Mouse (Mus musculus): ENCODE results near the gene Gp6. TPM values are rescaled to one million over a fixed set of nuclear protein-coding genes. Genes with fewer than 3 reads are reported as not detected.

Gp6 gene
- polyA plus RNA-seq, 1 experiment from 2014 or later = not detected

DNA sequence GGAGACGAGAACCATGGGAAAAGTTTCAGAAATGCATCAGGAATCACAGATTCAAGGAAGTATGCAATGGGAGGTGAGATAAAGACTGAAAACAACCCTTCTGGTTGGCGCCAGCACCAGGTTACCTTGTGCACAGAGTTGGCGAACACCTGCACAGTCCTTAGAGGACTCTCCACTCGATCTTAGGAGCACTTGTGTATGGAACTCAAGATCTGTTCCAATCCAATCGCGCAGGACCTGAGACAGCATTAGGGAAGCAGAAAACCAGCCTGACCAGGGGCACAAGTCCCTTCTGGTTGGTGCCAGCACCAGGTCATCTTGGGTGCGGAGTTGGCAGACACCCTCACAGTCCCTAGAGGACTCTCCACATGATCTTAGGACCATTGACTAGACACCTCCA is 24.0 kb downstream of the Gp6 start:
- Histone ChIP-seq H3K4me1 (no peaks in the 10 kb centered on the region), H3K36me3 (no peaks in the 10 kb centered on the region), H3K4me3 (no peak overlapping the region), H3K27ac (no peak overlapping the region), H3K4me2 (no peak overlapping the region), H3K9me3 (no peaks in the 10 kb centered on the region), H3K9ac (no peak overlapping the region), H3K27me3 (no peaks in the 10 kb centered on the region)
- WGBS = 81% methylated on average over 7 of the region's 7 CpGs
- no peak for ATAC-seq (ENCODE audit: insufficient number of reproducible peaks, low FRiP score, low TSS enrichment, low read depth)

GRCm38 (mm10) chr7:4337509-4337908 is 60.0 kb downstream of the Gp6 start, which contains the start of gene Ncr1:
Ncr1 (plus strand) TSS chr7:4337724.
- Histone ChIP-seq H3K4me2 (no peak within 1 kb of the TSS), H3K27me3 (no peaks in the 10 kb centered on the region), H3K9me3 (no peaks in the 10 kb centered on the region), H3K27ac (no peak within 1 kb of the TSS), H3K4me1 (no peaks in the 10 kb centered on the region), H3K36me3 (no peaks in the 10 kb centered on the region), H3K9ac (no peak within 1 kb of the TSS), H3K4me3 (no peak within 1 kb of the TSS)
- no peak for ATAC-seq (ENCODE audit: insufficient number of reproducible peaks, low FRiP score, low TSS enrichment, low read depth)

DNA sequence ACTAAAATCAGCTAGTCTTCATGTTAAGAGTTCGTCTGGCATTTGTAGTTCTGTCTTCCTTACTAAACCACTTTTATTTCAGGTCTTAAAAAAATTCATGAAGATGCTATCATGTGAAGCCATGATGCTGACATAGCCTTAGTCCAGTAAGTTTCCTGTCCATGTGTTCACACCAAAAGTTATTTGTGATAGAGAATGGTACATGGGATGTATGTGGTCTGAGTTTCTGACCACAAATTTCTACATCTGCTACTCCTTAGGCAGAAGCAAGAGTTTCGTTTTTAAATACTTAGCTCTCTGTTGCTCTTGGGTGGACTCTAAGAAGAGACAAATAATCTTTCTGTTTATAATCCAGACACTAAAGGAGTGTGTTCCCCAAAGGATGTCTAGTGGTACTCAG is 74.2 kb downstream of the Gp6 start:
- no peaks in the 10 kb centered on the region for H3K27me3 ChIP-seq
- no peaks in the 10 kb centered on the region for H3K36me3 ChIP-seq
- no peak overlapping the region for H3K4me3 ChIP-seq
- no peaks in the 10 kb centered on the region for H3K9me3 ChIP-seq
- 59% methylated on average over 2 of the region's 2 CpGs for WGBS
- H3K9ac ChIP-seq = no peak overlapping the region
- no peak for ATAC-seq (ENCODE audit: insufficient number of reproducible peaks, low FRiP score, low TSS enrichment, low read depth)
- H3K4me1 ChIP-seq = no peaks in the 10 kb centered on the region
- no peak overlapping the region for H3K27ac ChIP-seq
- no peak overlapping the region for H3K4me2 ChIP-seq

Small RNA genes lying within 50 kb of the gene (microRNA-seq; reads per million reads assigned to microRNA genes)
- gene Gm24605 = not detected
- gene Gm24752 = not detected
- gene Gm25349 = not detected

Other genes starting within 250 kb of the Gp6 start
- gene Leng9, start 247.4 kb downstream of the Gp6 start, polyA plus RNA-seq (2015; fragmentation: Nextera tagmentation; extraction: Ambion mirVana) = 5.4 and 6.2 TPM in 2 replicates
- gene Cdc42ep5, start 232.9 kb downstream of the Gp6 start, polyA plus RNA-seq (2015; fragmentation: Nextera tagmentation; extraction: Ambion mirVana) = 80.6 and 82.3 TPM in 2 replicates
- gene Lilra5, start 160.0 kb downstream of the Gp6 start, polyA plus RNA-seq (2015; fragmentation: Nextera tagmentation; extraction: Ambion mirVana) = 0.06 TPM in 1 of 2 replicates, not detected in the other
- not detected in 2 replicates for gene Ncr1, start 60.0 kb downstream of the Gp6 start, polyA plus RNA-seq (2015; fragmentation: Nextera tagmentation; extraction: Ambion mirVana)
- 25.4 and 25.6 TPM in 2 replicates for gene Rdh13, start 47.9 kb upstream of the Gp6 start, polyA plus RNA-seq (2015; fragmentation: Nextera tagmentation; extraction: Ambion mirVana)
- 11.4 and 13.4 TPM in 2 replicates for gene Eps8l1, start 62.9 kb upstream of the Gp6 start, polyA plus RNA-seq (2015; fragmentation: Nextera tagmentation; extraction: Ambion mirVana)
- 35.9 and 46.8 TPM in 2 replicates for gene Ppp1r12c, start 103.9 kb upstream of the Gp6 start, polyA plus RNA-seq (2015; fragmentation: Nextera tagmentation; extraction: Ambion mirVana)
- 229 and 541 TPM in 2 replicates for gene Tnnt1, start 118.6 kb upstream of the Gp6 start, polyA plus RNA-seq (2015; fragmentation: Nextera tagmentation; extraction: Ambion mirVana)
- 4.7 and 5.2 TPM in 2 replicates for gene Tnni3, start 126.5 kb upstream of the Gp6 start, polyA plus RNA-seq (2015; fragmentation: Nextera tagmentation; extraction: Ambion mirVana)
- 1.8 and 3.0 TPM in 2 replicates for gene Dnaaf3, start 134.7 kb upstream of the Gp6 start, polyA plus RNA-seq (2015; fragmentation: Nextera tagmentation; extraction: Ambion mirVana)
- 3.8 and 4.7 TPM in 2 replicates for gene Syt5, start 149.8 kb upstream of the Gp6 start, polyA plus RNA-seq (2015; fragmentation: Nextera tagmentation; extraction: Ambion mirVana)
- not detected in 2 replicates for gene Ptprh, start 206.3 kb upstream of the Gp6 start, polyA plus RNA-seq (2015; fragmentation: Nextera tagmentation; extraction: Ambion mirVana)
- gene Tmem86b, start 233.7 kb upstream of the Gp6 start, polyA plus RNA-seq (2015; fragmentation: Nextera tagmentation; extraction: Ambion mirVana) = 0.52 and 0.99 TPM in 2 replicates